Mouse (Mus musculus) kidney, postnatal 4 days (tissue): ENCODE measurements around the gene Lrch2.
"Not testable (repeated sequence)": the region's sequence is repeated elsewhere in the genome, so short reads cannot be mapped to it uniquely, and the experiment has no call there.

Source experiments
- DNase-seq, 2 experiments: peaks; one replicate each; pipeline ENCODE4 v3.0.0; 2021; ENCODE audit warnings: mixed read lengths in 2 of 2

Lrch2 gene

GRCm38 (mm10) chrX:147553421-147554201 lies at the start of gene Lrch2:
Gene Lrch2 (minus strand): TSS chrX:147554081.
- DNase-seq: peak; percentile 60 to 73

DNA sequence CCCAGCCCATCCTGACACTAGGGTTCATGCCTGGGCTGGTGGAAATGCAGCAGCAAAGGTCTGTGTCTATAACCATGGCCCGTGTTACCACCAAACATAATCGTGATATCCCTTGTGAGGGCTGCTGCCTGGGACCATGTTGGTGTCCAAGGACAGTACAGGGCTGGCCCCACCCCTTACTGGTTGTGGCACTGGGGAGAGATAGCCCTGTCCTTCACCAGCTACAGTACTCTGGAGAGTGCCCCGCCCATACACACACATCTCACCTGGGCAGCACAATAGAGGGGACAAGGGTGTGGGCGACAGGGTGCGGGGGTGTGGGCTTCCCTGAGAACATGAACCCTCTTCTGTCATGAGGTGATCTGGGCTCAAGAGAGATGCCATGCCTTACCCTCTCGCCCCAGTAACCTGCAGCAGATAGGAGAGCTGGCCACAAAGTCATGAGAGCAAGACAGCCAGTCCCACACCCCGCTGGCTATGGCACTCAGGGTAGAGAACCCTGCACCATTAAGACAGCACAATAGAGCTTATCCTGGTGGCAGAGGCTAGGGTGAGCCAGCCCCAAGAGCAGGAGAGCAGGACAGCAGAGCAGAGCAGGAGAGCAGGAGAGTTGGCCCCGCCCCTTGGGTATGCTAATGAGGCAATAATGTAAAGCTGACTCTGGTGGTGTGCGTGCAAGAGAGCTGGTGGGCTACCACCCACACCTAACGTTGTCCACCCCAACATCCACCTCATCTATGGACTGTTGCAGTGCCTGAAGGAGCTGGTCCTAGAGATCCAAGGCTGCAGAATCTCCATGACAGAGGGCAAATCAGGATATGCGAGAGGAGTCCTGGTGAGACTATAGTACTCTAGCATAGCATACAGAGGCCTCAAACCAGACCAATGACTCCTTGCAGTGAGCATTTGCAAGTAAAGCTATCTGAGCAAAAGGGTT lies 12.7 kb downstream of the Lrch2 start:
- no peak for DNase-seq

DNA sequence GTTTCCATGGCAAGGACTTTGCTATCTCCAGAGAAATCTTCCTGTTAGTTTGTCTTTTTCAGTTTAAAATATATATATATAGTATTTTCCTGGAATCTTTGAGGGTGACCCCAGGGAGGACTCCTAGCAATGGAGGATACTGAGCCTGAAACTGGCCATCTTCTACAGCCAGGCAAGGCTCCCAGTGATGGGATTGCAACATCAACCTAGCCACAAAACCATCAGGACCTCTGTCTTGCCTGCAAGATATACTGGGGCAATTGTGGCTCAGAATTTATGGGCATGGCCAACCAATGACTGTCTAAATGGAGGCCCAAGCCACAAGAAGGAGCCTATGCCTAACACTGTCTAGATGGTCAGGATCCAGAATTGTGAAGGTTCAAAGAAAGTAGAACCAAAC lies 15.5 kb downstream of the Lrch2 start:
- DNase-seq: no peak

- DNase-seq: not testable (repeated sequence)
These were observed 16.8 kb downstream of the Lrch2 start for GRCm38 (mm10) chrX:147537117-147537516.

- no peak for DNase-seq
These were observed 18.3 kb downstream of the Lrch2 start for GRCm38 (mm10) chrX:147535616-147536015.

DNA sequence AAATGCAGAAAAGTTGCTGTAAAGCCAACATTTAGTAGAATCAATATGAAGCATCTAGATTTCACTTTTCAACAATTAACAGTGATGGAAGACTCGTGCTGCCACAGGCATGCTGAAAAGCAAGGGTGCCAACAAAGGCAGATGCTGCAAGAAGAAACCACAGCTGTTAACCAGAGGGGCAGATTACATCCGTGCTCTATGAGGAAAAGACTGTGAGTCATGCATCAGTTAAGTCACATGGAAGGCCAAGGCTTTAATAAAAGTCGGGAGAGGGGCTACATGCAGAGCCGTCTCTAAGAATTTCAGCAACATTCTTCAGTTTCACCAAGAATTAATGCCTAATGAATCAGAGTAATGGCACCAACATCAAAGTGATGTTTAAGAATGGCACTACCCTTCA lies 22.2 kb downstream of the Lrch2 start:
- DNase-seq: no peak

DNA sequence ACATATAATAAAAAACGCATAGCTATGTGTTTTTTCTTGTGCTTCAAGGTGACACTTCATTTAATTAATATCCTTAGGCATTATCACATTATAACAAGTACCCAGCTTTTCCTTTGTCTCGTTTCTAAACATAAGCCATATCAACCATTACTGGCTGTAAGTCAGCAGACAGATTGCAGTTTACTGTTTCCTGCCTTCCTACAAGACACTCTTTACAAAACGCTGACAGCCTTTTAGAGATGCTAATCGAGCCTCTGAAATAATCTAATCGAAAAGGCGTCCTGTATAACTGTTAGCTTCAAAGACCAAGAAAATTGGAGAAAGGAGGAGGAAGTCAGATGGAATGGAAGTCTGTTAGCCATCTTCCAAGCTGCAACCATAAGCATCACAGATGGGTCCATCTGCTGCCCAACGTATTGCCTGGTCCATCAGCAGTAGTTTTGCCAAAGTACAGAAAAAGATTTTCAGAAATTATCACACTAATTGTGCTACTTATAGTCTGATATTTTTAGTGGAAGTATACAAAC lies 26.2 kb downstream of the Lrch2 start:
- DNase-seq: no peak

DNA sequence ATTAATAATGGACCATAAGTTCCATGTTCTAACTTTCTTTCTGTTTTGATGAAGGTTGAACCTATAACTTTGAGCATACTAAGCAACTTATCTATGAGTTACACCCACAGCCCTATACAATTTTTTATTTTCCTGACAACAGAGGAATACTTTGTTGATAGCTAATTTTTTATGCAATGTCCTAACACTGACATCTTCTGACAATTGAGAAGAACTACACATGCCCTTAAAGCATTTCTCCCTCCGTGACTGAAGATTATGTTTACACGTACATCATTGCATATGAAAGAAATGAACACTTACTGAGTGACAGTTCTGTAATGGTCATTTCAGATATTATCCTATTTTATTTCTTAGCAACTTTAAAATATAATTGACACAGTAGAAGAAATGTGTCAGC lies 64.3 kb downstream of the Lrch2 start:
- DNase-seq: no peak

GRCm38 (mm10) chrX:147453610-147454009 lies 100.3 kb downstream of the Lrch2 start, which contains the start of gene Vmn1r239-ps:
Gene Vmn1r239-ps (minus strand): TSS chrX:147453710.
- not testable (repeated sequence) for DNase-seq

DNA sequence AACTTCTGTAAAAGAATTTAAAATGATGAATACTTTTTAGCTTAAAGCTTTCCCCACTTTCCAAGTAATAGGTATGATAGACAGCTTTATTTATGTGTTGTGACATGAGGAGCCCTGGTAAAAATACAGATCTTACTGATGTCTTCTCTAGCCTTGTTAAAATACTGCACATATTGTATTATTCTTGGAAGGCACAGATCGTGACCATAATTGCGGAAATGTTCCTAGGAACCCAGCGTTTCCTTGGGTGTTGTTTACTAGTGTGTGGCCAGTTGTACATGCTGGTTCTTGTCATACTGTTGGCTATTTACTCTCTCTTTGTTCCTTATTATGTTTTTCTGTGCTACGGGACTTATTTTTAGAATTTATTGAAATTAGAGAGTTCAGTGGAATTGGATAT lies 110.5 kb downstream of the Lrch2 start:
- peak in 1 of 2 experiments; percentile 1 for DNase-seq

- no peak for DNase-seq
These were observed 118.5 kb downstream of the Lrch2 start for GRCm38 (mm10) chrX:147435400-147435799.

- peak in 1 of 2 experiments; percentile 1 for DNase-seq
These were observed 124.1 kb downstream of the Lrch2 start for GRCm38 (mm10) chrX:147429753-147430152.

- no peak for DNase-seq
These were observed 124.8 kb downstream of the Lrch2 start, which contains the start of gene Il13ra2 for GRCm38 (mm10) chrX:147429129-147429528. Gene Il13ra2 (minus strand): TSS chrX:147429192.
